Mouse (Mus musculus): ENCODE results near the gene Olfr1360. TPM values are rescaled to one million over a fixed set of nuclear protein-coding genes. Genes with fewer than 3 reads are reported as not detected.
"Not testable (repeated sequence)": the region's sequence is repeated elsewhere in the genome, so short reads cannot be mapped to it uniquely, and the experiment has no call there.

The Olfr1360 gene
- polyA plus RNA-seq (2012; rRNA removed) (not detected in 2 replicates), polyA plus RNA-seq (2014; fragmentation: Nextera tagmentation; extraction: Ambion mirVana) (not detected in 2 replicates)

- no peaks in the 10 kb centered on the region for H3K9me3 ChIP-seq (ENCODE audit: control insufficient read depth, low read length)
- ATAC-seq (ENCODE audit: insufficient read depth) (no peak), DNase-seq (ENCODE audit: low read depth in 3 of 3, low spot score in 3 of 3) (no peak)
- H3K9ac ChIP-seq (replicated peaks): no peak within 1 kb of the TSS
- H3K4me2 ChIP-seq (ENCODE audit: low read depth): no peak within 1 kb of the TSS
- H3K4me3 ChIP-seq (ENCODE audit: insufficient read depth in 1 of 2, low read depth in 2 of 2, low read length in 2 of 2): no peak within 1 kb of the TSS
- TF ChIP-seq CTCF (IDR thresholded peaks at IDR 0.05; ENCODE audit: low read depth) (no peak), EP300 (IDR thresholded peaks at IDR 0.05; ENCODE audit: low read depth) (no peak)
- WGBS (ENCODE audit: insufficient replicate concordance): 52% methylated on average over 2 of the region's 2 CpGs
- no peaks in the 10 kb centered on the region for H3K27me3 ChIP-seq (ENCODE audit: control insufficient read depth, insufficient read depth, low read length)
- no peaks in the 10 kb centered on the region for H3K4me1 ChIP-seq (replicated peaks; ENCODE audit: control insufficient read depth in 2 of 2, insufficient read depth in 2 of 2, low read length in 1 of 2)
- no peaks in the 10 kb centered on the region for H3K36me3 ChIP-seq (replicated peaks; ENCODE audit: control insufficient read depth, insufficient read depth, low read depth)
- H3K27ac ChIP-seq: no peak within 1 kb of the TSS
Observed at GRCm38 (mm10) chr13:21677305-21677704, at the start of gene Olfr1360. TSS of gene Olfr1360 (minus strand) at chr13:21677405.

- no peak for ATAC-seq (ENCODE audit: insufficient read depth)
- 33% methylated on average over 5 of the region's 5 CpGs for WGBS (ENCODE audit: insufficient replicate concordance)
Observed at GRCm38 (mm10) chr13:21722993-21723836, 46.0 kb upstream of the Olfr1360 start.

GRCm38 (mm10) chr13:21722373-21722925, 45.2 kb upstream of the Olfr1360 start:
- peak overlapping the region; percentile 98 for H3K27ac ChIP-seq
- H3K4me3 ChIP-seq (ENCODE audit: insufficient read depth in 1 of 2, low read depth in 2 of 2, low read length in 2 of 2): peak overlapping the region; percentile 51 to 57

More at GRCm38 (mm10) chr13:21722993-21723836, 46.0 kb upstream of the Olfr1360 start:
- Histone ChIP-seq H3K9ac (replicated peaks) (peak overlapping the region; percentile 88), H3K4me3 (ENCODE audit: insufficient read depth in 1 of 2, low read depth in 2 of 2, low read length in 2 of 2) (peak overlapping the region; percentile 51 to 57; a peak in 3 of 4 replicates), H3K27me3 (ENCODE audit: control insufficient read depth, insufficient read depth, low read length) (no peaks in the 10 kb centered on the region), H3K4me1 (replicated peaks; ENCODE audit: control insufficient read depth in 2 of 2, insufficient read depth in 2 of 2, low read length in 1 of 2) (peaks cover 11 to 14% of the 10 kb centered on the region in 2 experiments), H3K27ac (peak overlapping the region; percentile 98), H3K36me3 (replicated peaks; ENCODE audit: control insufficient read depth, insufficient read depth, low read depth) (no peaks in the 10 kb centered on the region), H3K9me3 (ENCODE audit: control insufficient read depth, low read length) (no peaks in the 10 kb centered on the region), H3K4me2 (ENCODE audit: low read depth) (peak overlapping the region; percentile 80)
- TF ChIP-seq EP300 (IDR thresholded peaks at IDR 0.05; ENCODE audit: low read depth) (no peak), CTCF (IDR thresholded peaks at IDR 0.05; ENCODE audit: low read depth) (peak; percentile 34)
- no peak for DNase-seq (ENCODE audit: low read depth in 3 of 3, low spot score in 3 of 3)

GRCm38 (mm10) chr13:21721757-21722372, 44.7 kb upstream of the Olfr1360 start, which contains the start of gene Hist1h2bm:
TSS of gene Hist1h2bm (plus strand) at chr13:21722044.
- Histone ChIP-seq H3K9ac (replicated peaks) (peak within 1 kb of the TSS; percentile 95), H3K4me2 (ENCODE audit: low read depth) (peak within 1 kb of the TSS; percentile 80), H3K4me1 (replicated peaks; ENCODE audit: control insufficient read depth in 2 of 2, insufficient read depth in 2 of 2, low read length in 1 of 2) (peaks cover 11 to 17% of the 10 kb centered on the region in 2 experiments), H3K27ac (peak within 1 kb of the TSS; percentile 98), H3K4me3 (ENCODE audit: insufficient read depth in 1 of 2, low read depth in 2 of 2, low read length in 2 of 2) (peak within 1 kb of the TSS; percentile 55 to 57)
- not testable (repeated sequence) for H3K36me3 ChIP-seq (replicated peaks; ENCODE audit: control insufficient read depth, insufficient read depth, low read depth); H3K9me3 ChIP-seq (ENCODE audit: control insufficient read depth, low read length); H3K27me3 ChIP-seq (ENCODE audit: control insufficient read depth, insufficient read depth, low read length)
- under 1% methylated on average over 31 of the region's 37 CpGs for WGBS (ENCODE audit: insufficient replicate concordance)
- ATAC-seq (ENCODE audit: insufficient read depth) (peak; percentile 88), DNase-seq (ENCODE audit: low read depth in 3 of 3, low spot score in 3 of 3) (peak; percentile 86 to 94 (median 91))
- TF ChIP-seq EP300 (IDR thresholded peaks at IDR 0.05; ENCODE audit: low read depth): peak; percentile 71

More at GRCm38 (mm10) chr13:21722373-21722925, 45.2 kb upstream of the Olfr1360 start:
- no peaks in the 10 kb centered on the region for H3K36me3 ChIP-seq (replicated peaks; ENCODE audit: control insufficient read depth, insufficient read depth, low read depth)
- no peak; the same call in 1 of the 2 replicates for TF ChIP-seq EP300 (IDR thresholded peaks at IDR 0.05; ENCODE audit: low read depth)
- no peak for TF ChIP-seq CTCF (IDR thresholded peaks at IDR 0.05; ENCODE audit: low read depth)
- DNase-seq (ENCODE audit: low read depth in 3 of 3, low spot score in 3 of 3) (no peak), ATAC-seq (ENCODE audit: insufficient read depth) (peak; percentile 25)
- peak overlapping the region; percentile 80 for H3K4me2 ChIP-seq (ENCODE audit: low read depth)
- no peaks in the 10 kb centered on the region for H3K9me3 ChIP-seq (ENCODE audit: control insufficient read depth, low read length)
- no peaks in the 10 kb centered on the region for H3K27me3 ChIP-seq (ENCODE audit: control insufficient read depth, insufficient read depth, low read length)
- peak overlapping the region; percentile 88 for H3K9ac ChIP-seq (replicated peaks)
- 3% methylated on average over 11 of the region's 11 CpGs for WGBS (ENCODE audit: insufficient replicate concordance)
- H3K4me1 ChIP-seq (replicated peaks; ENCODE audit: control insufficient read depth in 2 of 2, insufficient read depth in 2 of 2, low read length in 1 of 2): peaks cover 11 to 14% of the 10 kb centered on the region in 2 experiments

- ATAC-seq (ENCODE audit: insufficient read depth): peak; percentile 9; the same call in 1 of the 2 replicates
- under 1% methylated on average over 20 of the region's 44 CpGs for WGBS (ENCODE audit: insufficient replicate concordance)
- DNase-seq (ENCODE audit: low read depth in 3 of 3, low spot score in 3 of 3); H3K27me3 ChIP-seq (ENCODE audit: control insufficient read depth, insufficient read depth, low read length); H3K9me3 ChIP-seq (ENCODE audit: control insufficient read depth, low read length); H3K36me3 ChIP-seq (replicated peaks; ENCODE audit: control insufficient read depth, insufficient read depth, low read depth): not testable (repeated sequence)
- Histone ChIP-seq H3K4me3 (ENCODE audit: insufficient read depth in 1 of 2, low read depth in 2 of 2, low read length in 2 of 2) (peak overlapping the region; percentile 52 to 55), H3K27ac (peak overlapping the region; percentile 98), H3K4me2 (ENCODE audit: low read depth) (peak overlapping the region; percentile 80), H3K9ac (replicated peaks) (peak overlapping the region; percentile 95), H3K4me1 (replicated peaks; ENCODE audit: control insufficient read depth in 2 of 2, insufficient read depth in 2 of 2, low read length in 1 of 2) (peaks cover 11 to 18% of the 10 kb centered on the region in 2 experiments)
Observed at GRCm38 (mm10) chr13:21721107-21721756, 44.0 kb upstream of the Olfr1360 start.

Data from liver, embryonic 14.5 days (tissue).